Mouse (Mus musculus) bone marrow, adult 2 months (tissue): ENCODE measurements around the gene Magea2.
"Not testable (repeated sequence)": the region's sequence is repeated elsewhere in the genome, so short reads cannot be mapped to it uniquely, and the experiment has no call there.

ENCODE experiments used
- CTCF ChIP-seq: fragments of 200-500 bp; IDR thresholded peaks from 2 replicates; pipeline ENCODE4 v1.5.1; 2011; ENCODE audit warnings: low read length, control low read depth; ENCODE audit not compliant: control insufficient read depth, insufficient read depth
- POLR2A ChIP-seq: fragments of 200-500 bp; IDR thresholded peaks from 2 replicates; pipeline ENCODE4 v1.6.1; 2011; ENCODE audit warnings: low read depth, mild to moderate bottlenecking, control low read depth, low read length, borderline replicate concordance; ENCODE audit not compliant: control insufficient read depth

DNA sequence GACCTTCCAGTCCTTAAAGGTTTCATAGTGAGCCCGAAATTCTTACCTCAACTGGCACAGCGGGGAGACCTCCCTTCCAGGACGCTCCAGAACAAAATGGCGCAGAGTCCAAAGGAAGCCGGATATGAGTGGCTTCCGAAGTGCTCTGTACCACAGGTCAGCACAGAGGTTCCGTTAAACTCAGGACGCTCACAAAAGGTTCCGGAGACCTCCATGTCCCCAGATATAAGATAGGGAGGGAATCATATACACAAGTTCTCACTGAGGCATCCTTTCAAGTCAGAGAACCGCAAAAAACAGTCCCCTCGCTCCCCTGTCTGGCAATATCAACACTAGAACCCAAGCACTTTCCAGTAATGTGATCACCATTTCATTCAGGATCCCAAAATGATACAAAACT, 97.7 kb downstream of the Magea2 start, which contains the start of gene Magea8:
- not testable (repeated sequence) for TF ChIP-seq CTCF, POLR2A
